Mouse (Mus musculus): ENCODE data around the gene Samd4. TPM values are rescaled to one million over a fixed set of nuclear protein-coding genes. Genes with fewer than 3 reads are reported as not detected.

Gene Samd4
- polyA plus RNA-seq, 1 experiment from 2014 or later: 2.9 TPM

GRCm38 (mm10) chr14:46955109-46955508 is 72.5 kb downstream of the Samd4 start:
- no peaks in the 10 kb centered on the region for H3K36me3 ChIP-seq (ENCODE audit: control insufficient read depth, insufficient read depth, low read length)
- no peak overlapping the region for H3K9ac ChIP-seq (ENCODE audit: low read length)
- no peak overlapping the region for H3K4me2 ChIP-seq (ENCODE audit: low read depth, low read length, severe bottlenecking)
- no peaks in the 10 kb centered on the region for H3K9me3 ChIP-seq (ENCODE audit: control insufficient read depth, low read length)
- no peak overlapping the region for H3K4me3 ChIP-seq (ENCODE audit: low read depth, low read length)
- ATAC-seq (replicated peaks; ENCODE audit: low FRiP score): no peak
- H3K4me1 ChIP-seq (replicated peaks; ENCODE audit: control insufficient read depth, insufficient read depth, low read length): peaks cover 2% of the 10 kb centered on the region; the same call in 1 of the 2 replicates
- 51% methylated on average over 2 of the region's 2 CpGs for WGBS
- no peaks in the 10 kb centered on the region for H3K27me3 ChIP-seq (ENCODE audit: control insufficient read depth, insufficient read depth, low read length)
- DNase-seq (ENCODE audit: low spot score): no peak
- no peak overlapping the region for H3K27ac ChIP-seq (ENCODE audit: low read depth, low read length)

DNA sequence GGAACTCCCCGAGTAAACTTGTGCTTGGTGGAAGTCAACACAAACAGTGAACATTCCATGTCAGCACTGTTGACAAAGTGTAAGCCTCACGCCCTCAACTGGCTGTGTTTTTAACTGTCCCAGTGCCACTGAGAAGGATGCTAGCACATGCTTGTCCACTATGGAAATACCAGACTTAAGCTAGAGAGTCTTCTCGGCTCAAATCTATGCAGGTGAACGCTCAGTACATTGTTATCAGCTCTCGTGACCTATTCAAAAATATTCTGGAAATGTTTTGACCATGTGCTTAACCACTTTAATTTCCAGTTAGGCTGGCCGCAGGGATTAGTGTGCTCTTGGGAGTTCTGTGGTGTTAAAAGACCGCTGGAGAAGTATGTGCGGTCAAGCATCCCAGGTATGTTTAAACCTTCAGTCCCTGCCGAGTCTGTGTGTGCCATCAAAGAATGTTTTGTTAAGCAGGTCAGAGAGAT is 73.0 kb downstream of the Samd4 start:
- 40% methylated on average over 9 of the region's 9 CpGs for WGBS
- H3K9ac ChIP-seq (ENCODE audit: low read length): no peak overlapping the region

GRCm38 (mm10) chr14:46956121-46956520 is 73.5 kb downstream of the Samd4 start:
- Histone ChIP-seq H3K9ac (ENCODE audit: low read length) (no peak overlapping the region), H3K27ac (ENCODE audit: low read depth, low read length) (no peak overlapping the region), H3K4me2 (ENCODE audit: low read depth, low read length, severe bottlenecking) (no peak overlapping the region), H3K4me1 (replicated peaks; ENCODE audit: control insufficient read depth, insufficient read depth, low read length) (peaks cover 2% of the 10 kb centered on the region; the same call in 1 of the 2 replicates), H3K27me3 (ENCODE audit: control insufficient read depth, insufficient read depth, low read length) (no peaks in the 10 kb centered on the region), H3K9me3 (ENCODE audit: control insufficient read depth, low read length) (no peaks in the 10 kb centered on the region), H3K4me3 (ENCODE audit: low read depth, low read length) (no peak overlapping the region), H3K36me3 (ENCODE audit: control insufficient read depth, insufficient read depth, low read length) (no peaks in the 10 kb centered on the region)
- no peak for ATAC-seq (replicated peaks; ENCODE audit: low FRiP score)
- 32% methylated on average over 7 of the region's 7 CpGs for whole genome bisulfite sequencing
- no peak for DNase-seq (ENCODE audit: low spot score)

More for the DNA sequence above, 73.0 kb downstream of the Samd4 start:
- no peak for DNase-seq (ENCODE audit: low spot score)
- no peak for ATAC-seq (replicated peaks; ENCODE audit: low FRiP score)
- H3K27ac ChIP-seq (ENCODE audit: low read depth, low read length): no peak overlapping the region
- H3K4me1 ChIP-seq (replicated peaks; ENCODE audit: control insufficient read depth, insufficient read depth, low read length): peaks cover 2% of the 10 kb centered on the region; the same call in 1 of the 2 replicates
- H3K4me2 ChIP-seq (ENCODE audit: low read depth, low read length, severe bottlenecking): no peak overlapping the region
- H3K27me3 ChIP-seq (ENCODE audit: control insufficient read depth, insufficient read depth, low read length): no peaks in the 10 kb centered on the region
- no peaks in the 10 kb centered on the region for H3K36me3 ChIP-seq (ENCODE audit: control insufficient read depth, insufficient read depth, low read length)
- H3K4me3 ChIP-seq (ENCODE audit: low read depth, low read length): no peak overlapping the region
- H3K9me3 ChIP-seq (ENCODE audit: control insufficient read depth, low read length): no peaks in the 10 kb centered on the region

GRCm38 (mm10) chr14:46959166-46959721 is 76.6 kb downstream of the Samd4 start:
- H3K36me3 ChIP-seq (ENCODE audit: control insufficient read depth, insufficient read depth, low read length): no peaks in the 10 kb centered on the region
- peaks cover 2% of the 10 kb centered on the region; the same call in 1 of the 2 replicates for H3K4me1 ChIP-seq (replicated peaks; ENCODE audit: control insufficient read depth, insufficient read depth, low read length)

GRCm38 (mm10) chr14:46959831-46960230 is 77.2 kb downstream of the Samd4 start:
- Histone ChIP-seq H3K9me3 (ENCODE audit: control insufficient read depth, low read length) (no peaks in the 10 kb centered on the region), H3K4me2 (ENCODE audit: low read depth, low read length, severe bottlenecking) (no peak overlapping the region), H3K4me1 (replicated peaks; ENCODE audit: control insufficient read depth, insufficient read depth, low read length) (peaks cover 2% of the 10 kb centered on the region; the same call in 1 of the 2 replicates), H3K36me3 (ENCODE audit: control insufficient read depth, insufficient read depth, low read length) (no peaks in the 10 kb centered on the region), H3K27ac (ENCODE audit: low read depth, low read length) (no peak overlapping the region), H3K9ac (ENCODE audit: low read length) (no peak overlapping the region), H3K27me3 (ENCODE audit: control insufficient read depth, insufficient read depth, low read length) (no peaks in the 10 kb centered on the region), H3K4me3 (ENCODE audit: low read depth, low read length) (no peak overlapping the region)
- ATAC-seq (replicated peaks; ENCODE audit: low FRiP score): no peak
- 92% methylated on average over 2 of the region's 2 CpGs for WGBS
- DNase-seq (ENCODE audit: low spot score): no peak

More at GRCm38 (mm10) chr14:46959166-46959721, 76.6 kb downstream of the Samd4 start:
- ATAC-seq (replicated peaks; ENCODE audit: low FRiP score): no peak
- no peaks in the 10 kb centered on the region for H3K9me3 ChIP-seq (ENCODE audit: control insufficient read depth, low read length)
- no peak for DNase-seq (ENCODE audit: low spot score)
- no peaks in the 10 kb centered on the region for H3K27me3 ChIP-seq (ENCODE audit: control insufficient read depth, insufficient read depth, low read length)
- no peak overlapping the region for H3K4me3 ChIP-seq (ENCODE audit: low read depth, low read length)
- 74% methylated on average over 7 of the region's 7 CpGs for WGBS
- H3K27ac ChIP-seq (ENCODE audit: low read depth, low read length): no peak overlapping the region
- H3K4me2 ChIP-seq (ENCODE audit: low read depth, low read length, severe bottlenecking): no peak overlapping the region
- H3K9ac ChIP-seq (ENCODE audit: low read length): no peak overlapping the region

DNA sequence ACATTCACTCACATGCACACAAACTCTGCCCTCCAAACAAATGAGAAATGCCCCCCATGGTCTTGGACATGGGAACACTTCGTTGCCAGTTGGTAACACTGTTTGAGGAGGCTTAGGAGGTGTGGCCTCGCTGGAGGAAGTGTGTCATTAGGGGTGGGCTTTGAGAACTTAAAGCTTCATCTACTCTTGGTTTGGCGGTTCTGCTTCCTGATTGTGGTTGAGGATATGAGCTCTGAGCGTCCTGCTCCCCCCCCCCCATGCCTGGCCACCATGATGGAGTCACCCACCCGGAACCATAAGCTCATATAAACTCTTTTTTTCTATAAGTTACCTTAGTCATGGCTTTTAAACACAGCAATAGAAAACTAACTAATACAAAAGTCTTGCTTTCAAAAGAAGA is 80.2 kb downstream of the Samd4 start:
- ATAC-seq (replicated peaks; ENCODE audit: low FRiP score): no peak
- H3K4me3 ChIP-seq (ENCODE audit: low read depth, low read length): no peak overlapping the region
- H3K9me3 ChIP-seq (ENCODE audit: control insufficient read depth, low read length): no peaks in the 10 kb centered on the region
- no peaks in the 10 kb centered on the region for H3K27me3 ChIP-seq (ENCODE audit: control insufficient read depth, insufficient read depth, low read length)
- 93% methylated on average over 5 of the region's 5 CpGs for WGBS
- no peak overlapping the region for H3K4me2 ChIP-seq (ENCODE audit: low read depth, low read length, severe bottlenecking)
- H3K9ac ChIP-seq (ENCODE audit: low read length): no peak overlapping the region
- DNase-seq (ENCODE audit: low spot score): no peak
- no peaks in the 10 kb centered on the region for H3K36me3 ChIP-seq (ENCODE audit: control insufficient read depth, insufficient read depth, low read length)
- no peak overlapping the region for H3K27ac ChIP-seq (ENCODE audit: low read depth, low read length)
- no peaks in the 10 kb centered on the region for H3K4me1 ChIP-seq (replicated peaks; ENCODE audit: control insufficient read depth, insufficient read depth, low read length)

DNA sequence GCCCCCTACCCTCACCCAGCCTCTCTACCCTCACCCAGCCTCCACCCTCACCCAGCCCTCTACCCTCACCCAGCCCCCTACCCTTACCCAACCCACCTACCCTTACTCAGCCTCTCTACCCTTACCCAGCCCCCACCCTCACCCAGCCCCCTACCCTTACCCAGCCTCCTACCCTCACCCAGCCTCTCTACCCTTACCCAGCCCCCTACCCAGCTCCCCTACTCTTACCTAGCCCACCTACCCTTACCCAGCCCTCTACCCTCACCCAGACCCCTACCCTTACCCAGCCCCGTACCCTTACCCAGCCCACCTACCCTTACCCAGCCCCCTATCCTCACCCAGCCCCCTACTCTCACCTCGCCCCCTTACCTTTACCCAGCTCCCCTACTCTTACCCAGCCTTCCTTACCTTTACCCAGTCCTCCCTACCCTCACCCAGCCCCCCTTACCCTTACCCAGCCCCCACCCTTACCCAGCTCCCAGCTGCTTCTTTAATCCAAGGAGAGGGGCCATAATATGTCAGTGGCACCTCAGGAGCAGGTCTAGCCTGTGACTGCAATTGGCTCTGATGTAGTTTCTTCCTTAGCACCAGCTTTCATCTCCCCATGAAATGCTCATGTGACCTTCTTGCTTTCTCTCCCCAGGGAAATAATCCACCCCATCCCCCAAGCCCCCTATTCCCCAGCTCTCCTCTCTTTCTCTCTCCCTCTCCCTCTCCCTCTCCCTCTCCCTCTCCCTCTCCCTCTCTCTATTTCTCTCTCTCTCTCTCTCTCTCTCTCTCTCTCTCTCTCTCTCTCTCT is 81.6 kb downstream of the Samd4 start:
- no peak overlapping the region for H3K27ac ChIP-seq (ENCODE audit: low read depth, low read length)
- H3K4me1 ChIP-seq (replicated peaks; ENCODE audit: control insufficient read depth, insufficient read depth, low read length): no peaks in the 10 kb centered on the region
- no peaks in the 10 kb centered on the region for H3K27me3 ChIP-seq (ENCODE audit: control insufficient read depth, insufficient read depth, low read length)
- 85% methylated on average over 2 of the region's 2 CpGs for WGBS
- no peaks in the 10 kb centered on the region for H3K36me3 ChIP-seq (ENCODE audit: control insufficient read depth, insufficient read depth, low read length)
- H3K9ac ChIP-seq (ENCODE audit: low read length): no peak overlapping the region
- H3K4me2 ChIP-seq (ENCODE audit: low read depth, low read length, severe bottlenecking): no peak overlapping the region
- H3K9me3 ChIP-seq (ENCODE audit: control insufficient read depth, low read length): no peaks in the 10 kb centered on the region
- no peak overlapping the region for H3K4me3 ChIP-seq (ENCODE audit: low read depth, low read length)
- no peak for ATAC-seq (replicated peaks; ENCODE audit: low FRiP score)
- DNase-seq (ENCODE audit: low spot score): no peak

- no peaks in the 10 kb centered on the region for H3K36me3 ChIP-seq (ENCODE audit: control insufficient read depth, insufficient read depth, low read length)
- H3K9ac ChIP-seq (ENCODE audit: low read length): no peak overlapping the region
- 82% methylated on average over 10 of the region's 10 CpGs for whole genome bisulfite sequencing
- H3K4me2 ChIP-seq (ENCODE audit: low read depth, low read length, severe bottlenecking): no peak overlapping the region
- ATAC-seq (replicated peaks; ENCODE audit: low FRiP score): no peak
- no peak overlapping the region for H3K27ac ChIP-seq (ENCODE audit: low read depth, low read length)
- no peaks in the 10 kb centered on the region for H3K9me3 ChIP-seq (ENCODE audit: control insufficient read depth, low read length)
- no peak overlapping the region for H3K4me3 ChIP-seq (ENCODE audit: low read depth, low read length)
- no peaks in the 10 kb centered on the region for H3K4me1 ChIP-seq (replicated peaks; ENCODE audit: control insufficient read depth, insufficient read depth, low read length)
- no peak for DNase-seq (ENCODE audit: low spot score)
- H3K27me3 ChIP-seq (ENCODE audit: control insufficient read depth, insufficient read depth, low read length): no peaks in the 10 kb centered on the region
Observed at GRCm38 (mm10) chr14:46966206-46966605, 83.6 kb downstream of the Samd4 start.
